Mouse (Mus musculus) MEL (cell line): ENCODE measurements at regions not wholly inside any gene's neighbourhood (a gene's known extent, or its start where the extent isn't known, plus 50 kb on each side); places are given as distances from the start of the nearest gene placed in this dataset.

Source experiments
- DNase-seq: peaks from one replicate; pipeline ENCODE4 v3.0.0; 2011; ENCODE audit warnings: low read depth, low spot score
- H3K27ac ChIP-seq: 2 replicates; pipeline ENCODE4 v1.5.1; 2012; ENCODE audit warnings: low read depth, mild to moderate bottlenecking, control low read depth, low read length, moderate library complexity; ENCODE audit not compliant: control insufficient read depth
- H3K27me3 ChIP-seq, 2 experiments: fragments of 150-350 bp in 1 of 2; sonication (generic) in 1 of 2; 2 replicates each; pipeline ENCODE4 v1.6.1; 2012; ENCODE audit warnings: low read length in 2 of 2, mild to moderate bottlenecking in 2 of 2, improper control_type of control experiment in 1 of 2, moderate library complexity in 1 of 2; ENCODE audit not compliant: insufficient read depth in 2 of 2, control insufficient read depth in 1 of 2
- H3K36me3 ChIP-seq, 2 experiments: 2 replicates each; pipeline ENCODE4 v1.6.1; 2012 to 2014; ENCODE audit warnings: low read length in 2 of 2, improper control_type of control experiment in 1 of 2, inconsistent platforms in 1 of 2, mild to moderate bottlenecking in 1 of 2; ENCODE audit not compliant: insufficient read depth in 2 of 2, control insufficient read depth in 1 of 2
- H3K4me1 ChIP-seq, 2 experiments: fragments of 150-350 bp in 1 of 2; sonication (generic) in 1 of 2; 2 replicates each; pipeline ENCODE4 v1.6.1; 2012; ENCODE audit warnings: low read length in 2 of 2, improper control_type of control experiment in 1 of 2, mild to moderate bottlenecking in 1 of 2; ENCODE audit not compliant: insufficient read depth in 2 of 2, control insufficient read depth in 1 of 2
- H3K4me3 ChIP-seq, 2 experiments: fragments of 150-350 bp in 1 of 2; sonication (generic) in 1 of 2; 2 replicates each; pipeline ENCODE4 v1.5.1; 2012; ENCODE audit warnings: low read depth in 2 of 2, low read length in 2 of 2, mild to moderate bottlenecking in 2 of 2, moderate library complexity in 2 of 2, control low read depth in 1 of 2, improper control_type of control experiment in 1 of 2; ENCODE audit not compliant: control insufficient read depth in 1 of 2, insufficient read depth in 1 of 2
- H3K79me2 ChIP-seq: 2 replicates; pipeline ENCODE4 v1.6.1; 2012; ENCODE audit warnings: mild to moderate bottlenecking, low read length, moderate library complexity; ENCODE audit not compliant: control insufficient read depth, poor library complexity, insufficient read depth
- H3K9ac ChIP-seq: 2 replicates; pipeline ENCODE4 v1.6.1; 2012; ENCODE audit warnings: low read depth, mild to moderate bottlenecking, control low read depth, low read length, moderate library complexity; ENCODE audit not compliant: control insufficient read depth, poor library complexity, severe bottlenecking
- H3K9me3 ChIP-seq: fragments of 150-350 bp; sonication (generic); replicated peaks from 2 replicates; pipeline ENCODE4 v1.6.1; 2012; ENCODE audit warnings: mild to moderate bottlenecking, low read length, improper control_type of control experiment, moderate library complexity; ENCODE audit not compliant: insufficient read depth
- BHLHE40 ChIP-seq: IDR thresholded peaks from 2 replicates; pipeline ENCODE4 v1.6.1; 2012; ENCODE audit warnings: low read depth, mild to moderate bottlenecking, inconsistent platforms, low read length, improper control_type of control experiment, borderline replicate concordance
- E2F4 ChIP-seq: IDR thresholded peaks from 2 replicates; pipeline ENCODE4 v1.6.1; 2011; ENCODE audit warnings: low read depth, low read length, improper control_type of control experiment, borderline replicate concordance
- ETS1 ChIP-seq: IDR thresholded peaks from 2 replicates; pipeline ENCODE4 v1.6.1; 2012; ENCODE audit warnings: low read depth, mild to moderate bottlenecking, inconsistent platforms, low read length, improper control_type of control experiment, moderate library complexity
- GABPA ChIP-seq: IDR thresholded peaks from 2 replicates; pipeline ENCODE4 v1.6.1; 2012; ENCODE audit warnings: low read depth, mild to moderate bottlenecking, inconsistent platforms, low read length, improper control_type of control experiment, moderate library complexity
- MEF2A ChIP-seq: IDR thresholded peaks from 2 replicates; pipeline ENCODE4 v1.6.1; 2014; ENCODE audit warnings: low read depth, mild to moderate bottlenecking, inconsistent platforms, low read length, improper control_type of control experiment; ENCODE audit not compliant: poor library complexity, insufficient replicate concordance, severe bottlenecking; ENCODE audit errors: extremely low read depth
- MYB ChIP-seq: IDR thresholded peaks from 2 replicates; pipeline ENCODE4 v1.6.1; 2011; ENCODE audit warnings: mild to moderate bottlenecking, low read depth, low read length, improper control_type of control experiment
- NELFE ChIP-seq: IDR thresholded peaks from 2 replicates; pipeline ENCODE4 v1.6.1; 2011; ENCODE audit warnings: low read depth, low read length, improper control_type of control experiment
- POLR2AphosphoS2 ChIP-seq: IDR thresholded peaks from 2 replicates; pipeline ENCODE4 v1.6.1; 2011; ENCODE audit warnings: low read length, improper control_type of control experiment
- TAL1 ChIP-seq: IDR thresholded peaks from 2 replicates; pipeline ENCODE4 v1.6.1; 2012; ENCODE audit warnings: mild to moderate bottlenecking, inconsistent platforms, low read length, moderate library complexity, mixed read lengths
- TBP ChIP-seq: IDR thresholded peaks from 2 replicates; pipeline ENCODE4 v1.8.0; 2011; ENCODE audit warnings: low read depth, low read length, improper control_type of control experiment
- USF1 ChIP-seq: IDR thresholded peaks from 2 replicates; pipeline ENCODE4 v1.6.1; 2014; ENCODE audit warnings: low read depth, mild to moderate bottlenecking, inconsistent platforms, low read length, improper control_type of control experiment, moderate library complexity
- USF2 ChIP-seq, 2 experiments: IDR thresholded peaks; 2 replicates each; pipeline ENCODE4 v1.6.1; 2011 to 2012; ENCODE audit warnings: improper control_type of control experiment in 2 of 2, low read length in 2 of 2, borderline replicate concordance in 1 of 2, inconsistent platforms in 1 of 2, low read depth in 1 of 2, mild to moderate bottlenecking in 1 of 2; ENCODE audit not compliant: insufficient read depth in 1 of 2
- ZMIZ1 ChIP-seq: IDR thresholded peaks from 2 replicates; pipeline ENCODE4 v1.6.1; 2012; ENCODE audit warnings: low read depth, mild to moderate bottlenecking, inconsistent platforms, low read length, improper control_type of control experiment, moderate library complexity

GRCm38 (mm10) chr16:19199724-19200544, 113.9 kb downstream of the Olfr164 start:
- TF ChIP-seq TAL1 = no peak
- H3K27me3 ChIP-seq = no peaks in the 10 kb centered on the region
- no peaks in the 10 kb centered on the region for H3K9me3 ChIP-seq
- H3K9ac ChIP-seq = no peak overlapping the region
- H3K36me3 ChIP-seq = no peaks in the 10 kb centered on the region
- H3K4me1 ChIP-seq = no peaks in the 10 kb centered on the region
- H3K4me3 ChIP-seq = no peak overlapping the region
- no peak for DNase-seq
- no peaks in the 10 kb centered on the region for H3K79me2 ChIP-seq
- H3K27ac ChIP-seq = no peak overlapping the region

GRCm38 (mm10) chr16:19198539-19199385, 115.1 kb downstream of the Olfr164 start:
- Histone ChIP-seq H3K9me3 (no peaks in the 10 kb centered on the region), H3K4me3 (no peak overlapping the region), H3K4me1 (no peaks in the 10 kb centered on the region), H3K27me3 (no peaks in the 10 kb centered on the region), H3K36me3 (no peaks in the 10 kb centered on the region), H3K27ac (no peak overlapping the region), H3K9ac (no peak overlapping the region), H3K79me2 (no peaks in the 10 kb centered on the region)
- no peak for DNase-seq
- TF ChIP-seq ETS1 = no peak
- no peak for TF ChIP-seq TAL1
- no peak for TF ChIP-seq GABPA
- no peak for TF ChIP-seq NELFE
- TF ChIP-seq USF2 (IDR thresholded peaks at IDR 0.05; ENCODE audit: borderline replicate concordance in 1 of 2, insufficient read depth in 1 of 2, low read depth in 1 of 2, low read length in 2 of 2) = no peak

GRCm38 (mm10) chr16:19197638-19198440, 116.0 kb downstream of the Olfr164 start:
- DNase-seq = no peak
- Histone ChIP-seq H3K27ac (no peak overlapping the region), H3K4me1 (no peaks in the 10 kb centered on the region), H3K4me3 (no peak overlapping the region)
- TF ChIP-seq MEF2A (no peak), MYB (no peak), POLR2AphosphoS2 (no peak), ZMIZ1 (no peak), E2F4 (no peak), GABPA (no peak), TBP (no peak), USF1 (no peak), BHLHE40 (no peak)
- TF ChIP-seq, all 39 proteins: peak for 0
- Histone ChIP-seq H3K79me2 (no peaks in the 10 kb centered on the region), H3K9me3 (no peaks in the 10 kb centered on the region), H3K36me3 (no peaks in the 10 kb centered on the region), H3K9ac (no peak overlapping the region), H3K27me3 (no peaks in the 10 kb centered on the region)
